Mouse (Mus musculus): Measurements from ENCODE around the gene Adarb1. TPM values are rescaled to one million over a fixed set of nuclear protein-coding genes. Genes with fewer than 3 reads are reported as not detected.

Adarb1 gene
- total RNA-seq (2021) = 10 to 100 TPM; 64.3 to 70.4 TPM

GRCm38 (mm10) chr10:77418138-77418537, at the start of gene Adarb1:
Gene Adarb1, minus strand, starts transcription at chr10:77418270.
- intact Hi-C loops (cut with DNase I) = no loop called here
- peak; percentile 91 for DNase-seq

- no peak for DNase-seq
- intact Hi-C loops (cut with DNase I) = no loop called here
These were observed 49.3 kb upstream of the Adarb1 start for GRCm38 (mm10) chr10:77467407-77467806.

- DNase-seq = no peak
- intact Hi-C loops (cut with DNase I) = no loop called here
These were observed 47.8 kb upstream of the Adarb1 start for GRCm38 (mm10) chr10:77465902-77466301.

GRCm38 (mm10) chr10:77464181-77464936, 46.3 kb upstream of the Adarb1 start:
- peak; percentile 88 for DNase-seq
- intact Hi-C loops (cut with DNase I) = no loop called here

DNA sequence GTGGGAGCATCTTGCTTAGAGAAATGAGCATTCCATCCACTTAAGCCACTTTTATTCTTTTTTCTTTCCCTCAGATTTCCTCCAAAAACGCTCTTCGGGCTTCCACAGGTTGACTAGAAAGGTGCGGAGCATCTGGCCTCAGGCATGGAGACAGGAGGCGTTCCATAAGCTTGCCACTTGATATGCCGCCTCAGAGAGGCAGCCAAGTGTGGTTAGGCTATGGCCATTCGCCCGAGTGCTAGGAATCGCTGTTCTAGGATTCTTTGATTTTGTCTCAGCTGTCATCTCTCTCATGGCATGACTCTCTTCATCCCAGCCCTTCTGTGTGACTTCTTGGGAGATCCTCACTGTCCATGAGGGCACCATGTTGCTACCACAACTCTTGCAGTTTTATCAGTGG, 43.1 kb upstream of the Adarb1 start:
- peak; percentile 17 for DNase-seq
- intact Hi-C loops (cut with DNase I) = no loop called here

GRCm38 (mm10) chr10:77457701-77458100, 39.6 kb upstream of the Adarb1 start:
- intact Hi-C loops (cut with DNase I) = no loop called here
- DNase-seq = no peak

DNA sequence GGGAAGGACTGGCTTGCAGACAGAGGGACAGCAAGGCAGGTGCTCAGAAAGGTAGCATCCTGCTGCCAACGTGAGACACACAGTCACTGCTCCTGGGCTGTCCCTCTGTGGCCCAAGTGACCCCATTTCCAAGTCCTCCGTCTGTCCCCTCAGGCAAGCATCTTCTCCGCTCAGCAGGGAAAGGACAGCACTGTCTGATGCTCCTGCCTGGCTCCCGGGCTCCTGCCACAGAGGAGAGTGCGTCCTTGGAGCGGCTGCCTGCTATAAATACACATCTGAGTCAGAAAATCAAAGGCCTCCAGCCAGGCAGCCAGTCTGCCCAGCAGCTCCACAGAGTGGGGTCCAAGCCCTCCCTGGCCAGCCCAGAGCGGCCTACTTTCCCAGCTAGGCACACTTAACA, 38.4 kb upstream of the Adarb1 start:
- DNase-seq = no peak
- intact Hi-C loops (cut with DNase I) = no loop called here

DNA sequence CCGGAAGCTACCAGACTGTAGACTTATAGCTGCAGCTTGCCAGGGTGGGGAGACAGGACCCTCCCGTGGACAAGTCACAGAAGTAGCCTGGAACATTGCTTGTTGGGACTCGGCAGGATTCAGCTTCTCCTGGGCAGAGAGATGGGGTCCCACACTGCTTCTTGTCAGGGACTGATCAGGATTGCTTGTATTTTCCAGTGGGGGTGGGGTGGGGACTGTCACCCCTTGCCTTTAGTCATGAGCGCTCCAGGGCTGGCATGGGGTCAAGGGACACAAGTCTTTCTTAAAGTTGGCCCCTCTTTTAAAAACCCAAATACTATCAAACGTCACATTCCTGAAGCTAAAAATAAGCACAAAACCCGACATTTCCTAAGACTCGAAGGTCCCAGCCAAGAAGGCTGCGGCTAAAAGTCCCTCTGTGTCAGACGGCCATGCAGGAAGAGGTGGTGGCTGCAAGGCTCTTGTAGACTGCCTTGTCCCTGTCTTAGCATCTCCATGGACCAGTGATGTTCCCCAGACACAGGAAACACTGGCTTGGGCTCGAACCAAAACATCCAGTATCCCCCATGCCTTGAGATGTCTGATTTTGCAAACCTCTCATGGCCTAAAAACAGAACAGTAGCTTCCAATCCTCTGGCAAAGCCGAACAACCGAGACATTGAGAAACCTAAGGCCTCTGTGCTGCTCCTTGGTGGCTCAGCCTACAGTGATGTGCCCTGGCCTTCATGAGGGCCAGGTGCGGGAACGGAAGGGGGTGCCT, 37.4 kb upstream of the Adarb1 start:
- DNase-seq = no peak
- intact Hi-C loops (cut with DNase I) = no loop called here

DNA sequence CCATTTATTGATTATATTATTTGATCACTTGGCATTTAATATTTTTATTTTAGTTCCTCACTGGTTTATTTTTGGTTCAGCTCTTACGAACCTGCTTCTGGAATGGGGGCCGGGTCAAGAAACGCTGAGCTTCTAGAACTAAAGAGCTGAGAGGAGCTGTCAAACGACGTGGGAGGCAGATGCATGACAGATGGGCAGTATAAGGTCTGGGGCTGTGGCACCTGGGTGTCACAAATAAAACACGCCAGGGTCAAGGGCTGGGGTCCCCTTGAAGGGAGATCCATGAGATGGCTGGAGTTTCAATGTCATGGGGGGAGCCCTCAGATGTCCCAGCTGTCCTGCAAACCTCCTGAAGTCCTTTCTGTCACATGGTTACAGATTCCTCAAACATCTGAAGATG, 36.7 kb upstream of the Adarb1 start:
- DNase-seq = no peak
- intact Hi-C loops (cut with DNase I) = no loop called here

GRCm38 (mm10) chr10:77451822-77452221, 33.8 kb upstream of the Adarb1 start:
- no peak for DNase-seq
- intact Hi-C loops (cut with DNase I) = no loop called here

- DNase-seq = no peak
- intact Hi-C loops (cut with DNase I) = no loop called here
These were observed 32.0 kb upstream of the Adarb1 start for GRCm38 (mm10) chr10:77450159-77450464.

- intact Hi-C loops (cut with DNase I) = no loop called here
These were observed 31.5 kb upstream of the Adarb1 start for GRCm38 (mm10) chr10:77449315-77450158.

DNA sequence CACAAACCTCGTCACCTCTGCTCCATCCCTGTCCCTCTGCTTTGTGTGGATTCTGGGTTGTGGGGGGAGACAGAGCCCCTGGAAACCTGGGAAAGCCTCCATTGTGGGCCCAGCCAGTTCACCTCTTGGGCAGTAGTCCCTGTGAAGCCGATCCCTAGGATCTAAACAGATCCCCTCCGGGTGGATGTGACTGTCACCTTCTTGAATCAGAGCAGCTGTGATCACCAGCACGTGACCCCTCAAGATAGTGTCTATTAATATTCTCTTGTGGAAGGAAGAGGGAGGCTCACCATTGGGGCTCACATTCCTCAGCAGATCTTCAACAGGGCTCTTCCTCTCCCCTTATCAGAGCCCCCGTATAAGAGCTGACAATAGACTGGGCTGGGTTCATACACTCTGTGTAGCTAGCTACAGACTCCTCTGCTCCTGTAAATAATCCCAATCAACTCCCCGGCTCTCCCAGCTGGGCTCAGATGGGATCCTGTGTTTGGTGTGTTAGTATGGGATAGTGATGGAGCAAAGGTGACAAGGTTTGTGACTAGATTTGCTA, 30.7 kb upstream of the Adarb1 start:
- intact Hi-C loops (cut with DNase I) = no loop called here
- no peak for DNase-seq

More at GRCm38 (mm10) chr10:77449315-77450158, 31.5 kb upstream of the Adarb1 start:
- DNase-seq = no peak

DNA sequence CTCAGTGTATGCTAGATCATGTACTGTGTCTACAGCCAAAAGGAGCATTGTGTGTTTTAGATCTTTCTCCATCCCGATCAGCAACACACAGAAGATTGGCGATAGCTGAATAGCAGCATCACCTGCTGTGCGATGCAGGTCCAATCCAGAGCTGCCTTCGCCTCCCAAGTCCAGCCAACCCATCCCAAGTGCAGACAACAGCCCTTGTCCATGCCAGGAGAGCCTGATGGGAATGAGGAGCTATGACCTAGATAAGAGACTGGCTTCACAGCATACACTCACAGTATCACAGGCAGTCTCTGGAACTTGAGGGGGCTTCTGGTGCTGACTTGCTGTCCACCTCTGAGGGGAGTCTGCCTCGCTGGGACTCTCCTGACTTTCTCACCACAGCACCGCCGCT, 30.1 kb upstream of the Adarb1 start:
- DNase-seq = no peak
- intact Hi-C loops (cut with DNase I) = no loop called here

DNA sequence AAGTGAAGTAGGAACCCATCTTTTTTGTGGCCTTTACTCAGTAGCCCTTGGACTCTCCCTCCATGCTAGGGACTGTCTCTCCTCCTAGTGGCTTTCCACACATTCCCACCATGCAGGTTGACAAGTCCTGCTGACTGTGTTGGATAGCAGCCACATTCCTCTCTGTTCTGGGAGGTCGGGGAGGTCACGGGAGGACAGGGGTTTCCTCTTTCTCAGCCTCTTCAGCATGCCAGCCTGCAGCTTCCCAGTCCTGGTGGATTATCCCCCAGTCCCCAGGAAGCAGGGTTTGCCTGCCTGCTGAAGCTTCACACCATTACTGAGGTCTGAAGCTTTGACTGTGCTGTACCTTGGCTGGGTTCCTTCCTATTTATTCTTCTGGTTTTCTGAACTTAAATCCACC, 29.7 kb upstream of the Adarb1 start:
- intact Hi-C loops (cut with DNase I) = no loop called here
- DNase-seq = no peak

DNA sequence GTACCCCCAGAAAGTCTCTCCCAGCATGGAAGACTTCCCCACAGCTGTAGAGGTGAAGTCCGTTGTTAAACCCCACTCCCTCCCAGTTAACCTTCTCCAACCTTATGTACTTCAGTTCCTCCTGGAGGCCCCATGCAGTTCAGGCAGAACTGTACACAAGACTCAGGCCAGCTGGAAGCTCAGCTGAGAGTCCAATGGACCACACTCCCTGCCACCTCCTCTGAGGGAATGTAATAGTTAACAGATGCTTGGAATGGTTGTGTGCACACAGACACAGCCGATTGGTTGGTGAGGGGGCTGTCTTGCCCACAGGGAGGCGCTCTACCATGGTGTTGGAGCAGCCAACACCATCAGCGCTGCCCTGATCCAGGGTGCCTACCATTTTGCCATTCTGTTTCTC, 24.2 kb upstream of the Adarb1 start:
- intact Hi-C loops (cut with DNase I) = no loop called here
- no peak for DNase-seq

- DNase-seq = no peak
- intact Hi-C loops (cut with DNase I) = no loop called here
These were observed 23.7 kb upstream of the Adarb1 start for GRCm38 (mm10) chr10:77441812-77442211.

- intact Hi-C loops (cut with DNase I) = no loop called here
These were observed 23.0 kb upstream of the Adarb1 start for GRCm38 (mm10) chr10:77440841-77441755.

GRCm38 (mm10) chr10:77440286-77440685, 22.2 kb upstream of the Adarb1 start:
- DNase-seq = no peak
- intact Hi-C loops (cut with DNase I) = no loop called here

More at GRCm38 (mm10) chr10:77440841-77441755, 23.0 kb upstream of the Adarb1 start:
- DNase-seq = no peak

GRCm38 (mm10) chr10:77439026-77439425, 21.0 kb upstream of the Adarb1 start:
- intact Hi-C loops (cut with DNase I) = no loop called here
- DNase-seq = no peak
